Mouse (Mus musculus): ENCODE results near the gene 6820408C15Rik. TPM values are rescaled to one million over a fixed set of nuclear protein-coding genes. Genes with fewer than 3 reads are reported as not detected.
A peak's percentile ranks its signal among the peaks of the same experiment; 100 is the strongest.

Gene 6820408C15Rik
- polyA plus RNA-seq, 1 experiment from 2014 or later, result 0.51 TPM

DNA sequence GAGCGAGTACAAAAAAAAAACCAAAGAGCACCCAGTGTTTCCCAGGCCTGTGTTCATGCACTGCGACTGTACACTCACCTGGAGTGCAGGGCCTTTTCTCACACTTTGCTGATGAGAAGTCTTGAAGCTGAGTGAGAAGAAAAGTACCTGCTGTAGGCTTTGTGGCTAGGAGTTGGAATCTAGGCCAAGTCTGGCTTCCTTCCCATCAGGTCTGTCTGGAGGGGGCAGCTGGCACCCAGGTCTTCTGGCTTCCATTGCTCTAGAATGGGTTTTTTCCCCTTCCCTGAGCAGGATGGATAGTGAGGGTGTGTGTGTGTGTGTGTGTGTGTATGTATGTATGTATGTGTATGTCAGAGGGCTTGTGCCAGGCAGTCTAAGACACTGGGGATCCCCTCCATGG is 24.4 kb downstream of the 6820408C15Rik start:
- H3K27me3 ChIP-seq (replicated peaks; ENCODE audit: control insufficient read depth, insufficient read depth, low read length), result no peaks in the 10 kb centered on the region
- H3K4me2 ChIP-seq (ENCODE audit: low read length), result no peak overlapping the region
- H3K36me3 ChIP-seq (ENCODE audit: control insufficient read depth, insufficient read depth, low read length), result no peaks in the 10 kb centered on the region
- peaks cover 5% of the 10 kb centered on the region for H3K4me1 ChIP-seq (replicated peaks; ENCODE audit: control insufficient read depth, insufficient read depth, low read length)
- H3K27ac ChIP-seq (ENCODE audit: low read depth), result no peak overlapping the region
- no peaks in the 10 kb centered on the region for H3K9me3 ChIP-seq (ENCODE audit: control insufficient read depth, low read length)
- no peak overlapping the region for H3K9ac ChIP-seq (ENCODE audit: low read length)
- 79% methylated on average over 2 of the region's 2 CpGs for WGBS
- no peak for ATAC-seq (replicated peaks; ENCODE audit: low FRiP score, low TSS enrichment, low read depth)
- no peak overlapping the region for H3K4me3 ChIP-seq (ENCODE audit: low read depth, low read length)
- DNase-seq (ENCODE audit: low spot score), result no peak

DNA sequence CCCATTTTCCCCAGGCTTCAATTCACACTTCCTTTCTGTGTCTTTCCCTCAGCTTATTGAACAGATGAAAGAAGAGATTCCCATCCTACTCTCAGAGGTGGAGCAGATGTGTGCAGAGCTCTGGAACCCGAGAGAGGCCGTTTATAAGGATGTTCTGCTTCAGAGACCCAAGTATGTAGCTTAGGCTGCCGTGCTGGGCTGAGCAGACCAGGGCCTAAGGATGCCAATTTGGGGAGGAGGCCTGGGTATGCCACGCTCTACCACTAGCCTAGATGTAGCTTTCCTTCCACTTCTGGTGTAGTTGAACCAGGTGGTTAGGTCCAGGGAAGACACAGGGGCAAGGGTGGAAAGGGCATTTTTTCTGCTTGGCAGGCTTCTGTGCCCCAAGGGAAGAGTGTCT is 26.9 kb downstream of the 6820408C15Rik start:
- 77% methylated on average over 4 of the region's 4 CpGs for WGBS
- H3K27ac ChIP-seq (ENCODE audit: low read depth), result no peak overlapping the region
- no peak for ATAC-seq (replicated peaks; ENCODE audit: low FRiP score, low TSS enrichment, low read depth)

DNA sequence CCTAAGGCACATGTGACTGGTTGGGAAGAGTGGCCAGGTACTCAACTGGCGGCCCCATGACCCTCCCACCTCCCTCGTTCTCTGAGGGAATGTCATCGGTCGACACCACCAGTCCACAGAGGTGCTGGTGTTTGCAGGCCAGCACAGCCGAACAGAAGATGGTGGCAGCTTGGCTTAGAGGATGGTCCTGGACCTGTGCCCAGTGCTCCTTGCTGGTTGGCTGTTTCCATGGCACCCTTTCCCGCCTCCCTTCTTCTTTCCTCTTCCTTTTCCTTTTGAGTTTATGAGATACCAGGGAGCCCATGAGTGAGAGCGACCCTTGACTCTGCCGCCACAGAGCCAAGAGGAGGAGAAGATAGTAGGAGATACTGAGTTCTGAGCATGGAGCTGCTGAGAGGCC is 27.9 kb downstream of the 6820408C15Rik start:
- Histone ChIP-seq H3K4me1 (replicated peaks; ENCODE audit: control insufficient read depth, insufficient read depth, low read length) (peaks cover 5% of the 10 kb centered on the region), H3K36me3 (ENCODE audit: control insufficient read depth, insufficient read depth, low read length) (no peaks in the 10 kb centered on the region), H3K27me3 (replicated peaks; ENCODE audit: control insufficient read depth, insufficient read depth, low read length) (no peaks in the 10 kb centered on the region), H3K9me3 (ENCODE audit: control insufficient read depth, low read length) (no peaks in the 10 kb centered on the region), H3K27ac (ENCODE audit: low read depth) (no peak overlapping the region), H3K4me2 (ENCODE audit: low read length) (no peak overlapping the region), H3K4me3 (ENCODE audit: low read depth, low read length) (no peak overlapping the region), H3K9ac (ENCODE audit: low read length) (no peak overlapping the region)
- DNase-seq (ENCODE audit: low spot score) (no peak), ATAC-seq (replicated peaks; ENCODE audit: low FRiP score, low TSS enrichment, low read depth) (no peak)
- WGBS, result 89% methylated on average over 8 of the region's 8 CpGs

More for the DNA sequence above, 26.9 kb downstream of the 6820408C15Rik start:
- no peak overlapping the region for H3K4me2 ChIP-seq (ENCODE audit: low read length)
- no peak overlapping the region for H3K9ac ChIP-seq (ENCODE audit: low read length)
- H3K36me3 ChIP-seq (ENCODE audit: control insufficient read depth, insufficient read depth, low read length), result no peaks in the 10 kb centered on the region
- no peak for DNase-seq (ENCODE audit: low spot score)
- no peaks in the 10 kb centered on the region for H3K9me3 ChIP-seq (ENCODE audit: control insufficient read depth, low read length)
- H3K4me3 ChIP-seq (ENCODE audit: low read depth, low read length), result no peak overlapping the region
- H3K4me1 ChIP-seq (replicated peaks; ENCODE audit: control insufficient read depth, insufficient read depth, low read length), result peaks cover 2% of the 10 kb centered on the region
- no peaks in the 10 kb centered on the region for H3K27me3 ChIP-seq (replicated peaks; ENCODE audit: control insufficient read depth, insufficient read depth, low read length)

DNA sequence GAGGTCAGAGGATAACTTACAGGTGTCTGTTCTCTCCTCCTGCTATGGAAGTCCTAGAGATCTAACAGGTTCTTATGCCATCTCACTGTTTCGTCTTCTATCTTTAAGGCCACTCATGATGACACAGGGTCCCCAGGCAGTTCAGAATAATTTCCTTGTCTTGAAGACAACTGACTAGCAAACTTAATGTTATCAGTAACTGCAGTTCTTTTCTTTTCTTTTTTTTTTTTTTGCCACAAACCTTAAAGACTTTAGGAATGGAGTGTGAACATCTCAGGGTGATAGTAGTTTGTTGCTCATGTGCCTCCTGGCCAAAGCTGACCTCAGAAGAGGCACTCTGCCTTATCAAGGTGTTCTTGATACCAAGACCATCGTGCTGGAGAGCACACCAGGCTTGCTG is 31.3 kb downstream of the 6820408C15Rik start:
- peaks cover 5% of the 10 kb centered on the region for H3K4me1 ChIP-seq (replicated peaks; ENCODE audit: control insufficient read depth, insufficient read depth, low read length)
- no peak overlapping the region for H3K4me3 ChIP-seq (ENCODE audit: low read depth, low read length)
- no peak for ATAC-seq (replicated peaks; ENCODE audit: low FRiP score, low TSS enrichment, low read depth)

DNA sequence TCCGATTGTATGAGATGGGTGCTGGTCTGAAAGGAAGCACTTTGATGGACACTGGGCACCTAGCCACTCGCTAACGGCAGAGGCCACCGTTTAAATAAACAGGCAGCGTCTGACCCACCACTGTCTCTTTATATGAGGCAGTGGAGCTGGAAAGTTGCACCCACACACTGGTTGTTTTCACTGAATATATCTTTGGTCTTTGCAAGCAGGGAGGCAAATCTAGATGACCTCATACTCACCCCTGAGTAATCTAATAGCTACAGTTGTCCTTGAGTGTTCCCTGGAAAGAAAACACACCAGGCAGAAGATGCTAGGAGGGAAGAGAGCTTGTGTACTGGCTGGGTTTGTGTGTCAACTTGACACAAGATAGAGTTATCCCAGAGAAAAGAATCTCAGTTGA is 32.1 kb downstream of the 6820408C15Rik start:
- Histone ChIP-seq H3K9me3 (ENCODE audit: control insufficient read depth, low read length) (no peaks in the 10 kb centered on the region), H3K27ac (ENCODE audit: low read depth) (no peak overlapping the region), H3K27me3 (replicated peaks; ENCODE audit: control insufficient read depth, insufficient read depth, low read length) (no peaks in the 10 kb centered on the region), H3K4me1 (replicated peaks; ENCODE audit: control insufficient read depth, insufficient read depth, low read length) (peaks cover 5% of the 10 kb centered on the region), H3K36me3 (ENCODE audit: control insufficient read depth, insufficient read depth, low read length) (no peaks in the 10 kb centered on the region), H3K4me2 (ENCODE audit: low read length) (no peak overlapping the region), H3K4me3 (ENCODE audit: low read depth, low read length) (no peak overlapping the region), H3K9ac (ENCODE audit: low read length) (no peak overlapping the region)
- 23% methylated on average over 5 of the region's 5 CpGs for WGBS
- ATAC-seq (replicated peaks; ENCODE audit: low FRiP score, low TSS enrichment, low read depth) (no peak), DNase-seq (ENCODE audit: low spot score) (no peak)

More for the DNA sequence above, 31.3 kb downstream of the 6820408C15Rik start:
- Histone ChIP-seq H3K27me3 (replicated peaks; ENCODE audit: control insufficient read depth, insufficient read depth, low read length) (no peaks in the 10 kb centered on the region), H3K36me3 (ENCODE audit: control insufficient read depth, insufficient read depth, low read length) (no peaks in the 10 kb centered on the region), H3K27ac (ENCODE audit: low read depth) (no peak overlapping the region), H3K9ac (ENCODE audit: low read length) (no peak overlapping the region), H3K4me2 (ENCODE audit: low read length) (no peak overlapping the region), H3K9me3 (ENCODE audit: control insufficient read depth, low read length) (no peaks in the 10 kb centered on the region)
- WGBS, result 59% methylated on average over 2 of the region's 2 CpGs
- no peak for DNase-seq (ENCODE audit: low spot score)

DNA sequence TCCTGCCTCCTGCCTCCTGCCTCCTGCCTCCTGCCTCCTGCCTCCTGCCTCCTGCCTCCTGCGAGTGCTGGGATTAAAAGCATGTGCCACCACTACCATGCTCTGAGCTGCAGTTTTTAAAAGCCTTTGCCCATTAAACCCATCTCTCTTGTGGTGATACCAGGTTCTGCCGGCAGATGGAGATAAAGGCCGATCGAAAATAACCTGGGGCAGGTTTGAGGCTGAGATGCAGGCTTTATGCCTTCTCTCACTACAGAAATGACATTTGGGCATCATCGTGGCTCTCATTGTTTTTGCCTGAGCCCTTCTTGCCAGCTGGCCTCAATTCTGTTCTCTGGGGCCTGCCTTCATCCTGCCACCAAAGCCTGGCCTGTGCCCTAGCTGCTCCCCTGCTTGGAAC is 34.9 kb downstream of the 6820408C15Rik start:
- Histone ChIP-seq H3K27me3 (replicated peaks; ENCODE audit: control insufficient read depth, insufficient read depth, low read length) (no peaks in the 10 kb centered on the region), H3K4me3 (ENCODE audit: low read depth, low read length) (no peak overlapping the region), H3K9ac (ENCODE audit: low read length) (no peak overlapping the region), H3K36me3 (ENCODE audit: control insufficient read depth, insufficient read depth, low read length) (no peaks in the 10 kb centered on the region), H3K9me3 (ENCODE audit: control insufficient read depth, low read length) (no peaks in the 10 kb centered on the region), H3K4me1 (replicated peaks; ENCODE audit: control insufficient read depth, insufficient read depth, low read length) (peaks cover 5% of the 10 kb centered on the region), H3K27ac (ENCODE audit: low read depth) (no peak overlapping the region), H3K4me2 (ENCODE audit: low read length) (no peak overlapping the region)
- WGBS, result 7% methylated on average over 5 of the region's 5 CpGs
- DNase-seq (ENCODE audit: low spot score) (peak; percentile 86), ATAC-seq (replicated peaks; ENCODE audit: low FRiP score, low TSS enrichment, low read depth) (no peak)

DNA sequence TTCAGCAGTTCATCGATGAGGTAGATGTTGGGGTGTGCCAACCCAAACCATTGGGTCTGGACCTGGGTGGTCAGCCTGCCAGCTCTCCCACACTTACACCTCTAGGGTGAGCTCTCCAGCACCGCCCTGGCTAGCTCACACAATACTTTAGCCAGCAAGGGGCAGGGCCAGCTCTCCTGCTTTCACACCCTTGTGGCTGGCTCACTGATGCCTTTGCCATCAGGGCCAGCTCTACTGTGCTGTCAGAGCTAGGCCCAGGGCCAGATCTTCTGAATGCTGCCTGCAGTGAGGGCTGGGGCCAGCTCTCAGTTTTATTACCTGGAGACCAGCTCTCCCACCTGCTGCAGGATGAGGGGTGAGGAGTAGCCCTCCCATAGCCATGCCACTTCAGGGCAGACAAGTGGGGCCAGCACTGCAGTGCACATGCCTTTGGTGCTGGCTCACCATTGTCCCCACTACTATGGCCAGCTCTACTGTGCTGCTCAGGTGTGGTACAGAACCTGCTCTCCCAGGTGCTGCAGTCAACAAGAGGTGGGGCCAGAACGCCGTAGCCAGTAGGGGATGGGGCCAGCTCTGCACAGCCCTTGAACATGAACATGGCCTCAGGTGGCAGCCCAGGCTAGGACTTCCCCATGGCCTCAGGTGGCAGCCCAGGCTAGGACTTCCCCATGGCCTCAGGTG is 36.9 kb downstream of the 6820408C15Rik start:
- Histone ChIP-seq H3K9ac (ENCODE audit: low read length) (no peak overlapping the region), H3K36me3 (ENCODE audit: control insufficient read depth, insufficient read depth, low read length) (no peaks in the 10 kb centered on the region), H3K27me3 (replicated peaks; ENCODE audit: control insufficient read depth, insufficient read depth, low read length) (no peaks in the 10 kb centered on the region), H3K27ac (ENCODE audit: low read depth) (no peak overlapping the region), H3K9me3 (ENCODE audit: control insufficient read depth, low read length) (no peaks in the 10 kb centered on the region), H3K4me2 (ENCODE audit: low read length) (no peak overlapping the region), H3K4me1 (replicated peaks; ENCODE audit: control insufficient read depth, insufficient read depth, low read length) (peaks cover 4% of the 10 kb centered on the region), H3K4me3 (ENCODE audit: low read depth, low read length) (no peak overlapping the region)
- WGBS, result 69% methylated on average over 4 of the region's 4 CpGs
- DNase-seq (ENCODE audit: low spot score) (no peak), ATAC-seq (replicated peaks; ENCODE audit: low FRiP score, low TSS enrichment, low read depth) (no peak)

DNA sequence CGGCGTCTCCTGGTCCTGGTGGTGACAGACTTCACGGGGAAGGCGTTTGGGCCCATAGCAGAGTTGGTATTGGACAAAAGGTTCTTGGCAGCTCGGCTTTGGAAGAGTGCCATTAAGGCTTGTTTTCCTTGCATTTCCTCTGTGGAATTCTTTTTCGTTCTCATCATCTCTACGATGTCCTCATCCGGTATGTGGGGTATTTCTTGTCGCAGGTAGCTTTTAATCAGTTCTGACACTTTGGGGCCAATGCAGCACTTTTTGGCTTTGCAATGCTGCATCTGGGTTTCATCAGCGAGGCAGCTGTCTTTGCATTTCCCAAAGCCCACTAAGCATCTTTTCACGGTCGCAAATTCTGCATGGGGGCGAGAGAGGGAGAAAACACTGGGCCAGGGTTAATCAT is 43.9 kb downstream of the 6820408C15Rik start:
- Histone ChIP-seq H3K9ac (ENCODE audit: low read length) (no peak overlapping the region), H3K27ac (ENCODE audit: low read depth) (no peak overlapping the region), H3K27me3 (replicated peaks; ENCODE audit: control insufficient read depth, insufficient read depth, low read length) (no peaks in the 10 kb centered on the region), H3K36me3 (ENCODE audit: control insufficient read depth, insufficient read depth, low read length) (no peaks in the 10 kb centered on the region), H3K9me3 (ENCODE audit: control insufficient read depth, low read length) (no peaks in the 10 kb centered on the region), H3K4me1 (replicated peaks; ENCODE audit: control insufficient read depth, insufficient read depth, low read length) (no peaks in the 10 kb centered on the region), H3K4me3 (ENCODE audit: low read depth, low read length) (no peak overlapping the region), H3K4me2 (ENCODE audit: low read length) (no peak overlapping the region)
- ATAC-seq (replicated peaks; ENCODE audit: low FRiP score, low TSS enrichment, low read depth), result no peak
- WGBS, result 41% methylated on average over 13 of the region's 13 CpGs
- DNase-seq (ENCODE audit: low spot score), result no peak

DNA sequence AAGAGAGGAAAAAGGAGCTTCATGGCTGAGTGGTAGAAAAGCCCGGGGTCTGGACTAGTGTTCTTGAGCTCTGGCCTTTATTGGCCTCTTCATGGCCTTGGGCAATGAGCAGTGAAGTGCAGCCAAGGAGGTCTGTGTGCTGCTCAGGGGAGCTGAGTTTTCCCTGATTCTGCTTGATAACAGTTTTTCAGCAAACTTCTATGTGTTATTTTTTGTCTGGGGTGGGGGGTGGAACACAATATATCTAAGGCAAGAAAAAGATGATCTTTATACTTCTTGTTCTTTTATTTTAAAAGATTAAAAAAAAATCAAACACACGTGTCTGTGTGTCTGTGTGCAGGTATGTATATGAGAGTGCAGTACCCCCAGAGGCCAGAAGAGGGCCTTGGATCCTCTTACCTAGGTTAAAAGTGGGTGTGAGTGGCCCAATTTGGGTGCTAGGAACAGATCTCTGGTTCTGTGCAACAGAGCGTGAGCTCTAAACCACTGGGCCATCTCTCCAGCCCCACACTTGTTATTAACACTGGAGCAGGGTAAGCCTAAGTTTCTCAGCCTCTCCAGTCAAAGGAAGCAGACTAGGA is 49.3 kb downstream of the 6820408C15Rik start, which contains the start of gene Defb23:
TSS of gene Defb23 (minus strand) at position 51 of the 581 bp plus-strand sequence.
- Histone ChIP-seq H3K9ac (ENCODE audit: low read length) (no peak within 1 kb of the TSS), H3K27ac (ENCODE audit: low read depth) (no peak within 1 kb of the TSS), H3K27me3 (replicated peaks; ENCODE audit: control insufficient read depth, insufficient read depth, low read length) (no peaks in the 10 kb centered on the region), H3K36me3 (ENCODE audit: control insufficient read depth, insufficient read depth, low read length) (no peaks in the 10 kb centered on the region), H3K9me3 (ENCODE audit: control insufficient read depth, low read length) (no peaks in the 10 kb centered on the region), H3K4me2 (ENCODE audit: low read length) (no peak within 1 kb of the TSS), H3K4me3 (ENCODE audit: low read depth, low read length) (no peak within 1 kb of the TSS), H3K4me1 (replicated peaks; ENCODE audit: control insufficient read depth, insufficient read depth, low read length) (no peaks in the 10 kb centered on the region)
- DNase-seq (ENCODE audit: low spot score) (no peak), ATAC-seq (replicated peaks; ENCODE audit: low FRiP score, low TSS enrichment, low read depth) (no peak)
- WGBS, result 89% methylated on average over 3 of the region's 3 CpGs

All from intestine, embryonic 14.5 days (tissue).